Mouse (Mus musculus) ovary, postnatal 36 days (tissue): ENCODE measurements around the gene Fkbp3.
A peak's percentile ranks its signal among the peaks of the same experiment; 100 is the strongest.
"Not testable (repeated sequence)": the region's sequence is repeated elsewhere in the genome, so short reads cannot be mapped to it uniquely, and the experiment has no call there.

Experiments
- DNase-seq: peaks from one replicate; pipeline ENCODE4 v3.0.0; 2022; ENCODE audit warnings: low spot score, mixed read lengths

Fkbp3 gene

DNA sequence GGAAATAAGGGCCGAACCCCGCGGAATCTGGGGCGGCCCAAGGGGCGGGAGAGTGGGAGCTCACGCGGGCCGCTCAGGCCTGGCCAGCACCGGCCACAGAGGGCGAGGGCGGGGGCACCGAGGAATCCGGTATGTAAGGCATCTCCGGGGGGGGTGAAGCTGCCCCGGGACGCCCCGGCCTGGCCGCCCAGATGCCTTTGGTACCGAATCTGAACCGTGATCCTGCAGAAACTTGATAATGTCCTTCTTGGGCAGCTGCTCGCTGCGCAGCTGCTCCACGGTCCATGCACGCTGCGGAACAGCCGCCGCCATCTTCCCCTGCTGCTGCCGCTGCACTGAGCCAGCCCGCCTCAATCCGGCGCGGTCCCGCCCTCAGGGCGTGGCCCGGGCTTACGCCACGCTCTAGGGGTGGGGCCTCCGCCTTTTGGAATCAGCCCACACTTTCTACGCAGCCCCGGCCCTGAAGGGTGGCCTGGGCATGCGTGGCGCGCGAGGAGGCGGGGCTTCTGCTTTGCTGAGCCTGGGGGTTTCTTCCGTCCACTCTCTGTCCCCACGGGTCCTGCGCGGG, at the start of gene Fkbp3:
Gene Fkbp3, minus strand, starts transcription at position 397 of the 568 bp plus-strand sequence.
- peak; percentile 98 for DNase-seq

DNA sequence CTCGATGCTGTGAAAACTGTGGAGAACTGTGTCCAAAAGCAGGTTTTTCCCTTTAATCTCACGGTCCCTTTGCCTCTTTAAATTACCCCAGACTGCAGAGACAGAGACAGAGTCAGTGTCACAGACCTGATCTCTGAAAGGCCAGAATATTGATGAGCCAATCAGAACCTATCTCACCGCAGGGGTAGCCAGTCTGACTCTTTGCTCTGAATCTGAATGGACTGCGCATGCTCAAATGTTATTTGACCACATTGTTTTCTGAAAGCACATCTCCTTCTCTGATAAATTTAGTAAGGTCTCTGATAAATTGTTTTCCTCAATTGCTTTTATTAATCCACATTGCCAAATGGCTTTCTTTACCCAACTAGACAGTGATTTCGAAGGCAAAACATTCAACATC, 45.6 kb upstream of the Fkbp3 start:
- DNase-seq = no peak

DNA sequence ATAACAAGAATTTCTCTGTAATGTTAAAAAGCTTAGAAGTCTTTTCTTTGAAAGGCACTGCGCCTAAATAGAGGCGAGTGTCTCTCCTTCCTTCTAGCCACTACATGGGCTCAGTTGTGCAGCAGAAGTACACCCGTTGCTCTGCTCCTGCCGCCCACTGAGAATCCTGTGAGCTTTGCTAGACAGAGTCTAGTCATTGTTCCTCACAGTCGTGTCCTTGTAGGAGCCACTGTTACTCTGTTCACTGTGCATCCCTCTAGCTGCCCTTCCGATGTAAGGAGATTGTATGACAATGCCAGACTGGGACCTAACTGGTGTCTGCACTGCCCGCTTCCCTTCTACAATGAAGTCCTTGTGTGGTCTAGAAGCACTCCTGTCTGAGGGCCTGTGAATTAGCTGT, 45.2 kb upstream of the Fkbp3 start:
- no peak for DNase-seq

DNA sequence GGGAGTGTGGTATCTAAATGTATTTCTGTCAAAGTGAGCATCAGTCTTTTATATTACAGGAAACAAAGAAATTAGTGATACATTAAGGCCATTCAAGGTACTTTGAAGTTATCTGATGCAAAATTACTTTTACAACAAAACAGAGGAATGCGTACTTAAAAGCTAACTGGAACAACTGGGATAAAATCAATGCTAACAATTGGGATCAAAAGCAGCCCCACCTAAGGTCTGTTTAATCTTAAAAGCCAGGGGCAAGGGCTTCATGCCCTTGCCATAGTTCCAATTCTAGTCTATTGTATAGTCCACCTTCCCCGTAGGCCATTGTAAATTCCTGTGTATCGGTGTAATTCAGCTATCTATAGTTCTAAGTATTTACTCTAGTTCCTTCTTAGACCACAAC, 41.2 kb upstream of the Fkbp3 start:
- not testable (repeated sequence) for DNase-seq

DNA sequence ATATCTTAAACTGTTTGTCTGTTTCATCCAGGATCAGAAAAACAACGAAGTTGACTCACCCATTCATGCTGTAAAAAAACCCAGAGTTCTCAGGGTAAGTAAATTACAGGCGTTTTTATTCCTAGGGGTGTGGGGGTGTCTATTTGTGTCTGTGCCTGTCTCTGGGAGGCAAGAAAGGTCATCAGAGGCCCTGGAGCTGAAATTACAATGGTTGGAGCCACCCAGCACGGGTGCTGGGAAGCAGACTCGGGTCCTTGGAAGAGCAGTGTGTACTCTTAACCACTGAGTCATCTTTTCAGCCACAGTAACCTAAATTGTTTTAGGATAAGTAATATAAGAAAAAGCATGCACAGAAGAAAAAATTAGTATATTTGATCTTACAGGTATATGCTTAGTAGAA, 40.1 kb upstream of the Fkbp3 start:
- DNase-seq = no peak

DNA sequence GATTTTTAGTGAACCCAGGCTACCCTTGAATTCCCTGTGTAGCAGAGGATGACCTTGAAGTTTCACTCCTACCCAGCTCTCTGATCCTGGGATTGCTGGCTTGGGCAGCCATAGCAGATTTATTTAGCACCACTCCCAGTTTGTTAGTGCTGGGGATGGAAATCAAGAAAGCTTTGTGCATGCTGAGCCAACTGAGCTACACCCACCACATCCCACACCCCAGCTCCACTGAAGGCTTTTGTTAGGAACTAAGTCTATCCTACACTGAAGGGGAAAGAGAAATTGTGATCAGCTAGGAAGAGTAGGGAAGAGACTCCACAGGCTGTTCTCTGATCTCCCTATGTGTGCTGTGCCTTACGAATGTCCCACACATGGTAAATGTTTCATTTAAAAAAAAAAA, 39.0 kb upstream of the Fkbp3 start:
- no peak for DNase-seq

DNA sequence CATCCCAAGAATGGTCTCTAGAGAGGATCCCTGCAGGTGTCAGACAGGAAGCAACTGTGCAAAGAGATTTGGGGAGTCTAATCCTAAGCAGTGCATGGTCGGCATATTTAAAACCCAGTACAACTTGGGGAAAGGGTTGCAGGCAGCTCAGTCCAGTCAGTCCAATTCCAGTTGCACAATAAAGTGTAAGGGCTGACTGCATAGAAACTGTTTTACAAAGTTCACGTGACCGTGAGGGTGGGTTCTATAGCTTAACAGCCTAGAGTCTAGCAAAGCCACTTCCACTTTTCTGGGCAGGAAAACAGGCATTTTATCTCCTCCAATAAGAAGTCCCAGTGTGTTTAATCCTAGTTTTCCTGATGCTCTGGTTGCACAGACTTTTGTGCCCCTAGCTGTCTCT, 37.7 kb upstream of the Fkbp3 start:
- DNase-seq = no peak

DNA sequence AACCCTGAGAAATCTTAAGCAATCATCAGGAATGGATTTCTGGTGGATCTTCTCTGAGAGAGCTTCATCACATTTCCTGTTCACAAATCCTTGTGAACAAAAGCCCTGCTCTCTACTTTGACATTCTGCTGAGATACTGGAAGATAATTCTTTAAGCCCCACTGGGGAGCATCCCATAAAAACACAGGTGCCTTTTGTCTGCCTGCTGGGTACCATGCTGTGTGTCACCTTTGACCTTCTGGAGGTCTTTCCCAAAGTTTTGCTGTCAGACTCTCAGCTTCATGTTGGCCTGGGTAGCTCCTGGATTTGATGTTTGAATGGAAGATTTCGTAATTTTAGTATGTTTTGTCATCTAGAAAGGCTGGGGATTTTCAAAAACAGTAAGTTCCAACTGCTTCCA, 34.9 kb upstream of the Fkbp3 start:
- no peak for DNase-seq

DNA sequence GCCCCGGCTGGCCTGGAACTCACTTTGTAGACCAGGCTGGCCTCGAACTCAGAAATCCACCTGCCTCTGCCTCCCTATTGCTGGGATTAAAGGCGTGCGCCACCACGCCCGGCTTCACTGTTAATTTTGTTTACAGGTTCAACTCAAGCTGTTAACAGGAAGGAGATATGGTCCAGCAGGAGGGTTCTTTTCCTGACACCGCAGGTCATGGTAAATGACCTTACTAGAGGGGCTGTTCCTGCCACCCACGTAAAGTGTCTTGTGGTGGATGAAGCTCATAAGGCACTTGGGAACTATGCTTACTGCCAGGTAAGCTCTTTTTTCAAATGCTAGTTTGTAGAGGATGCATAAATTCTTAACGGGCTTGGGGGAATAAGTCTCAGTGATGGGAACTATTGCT, 3.1 kb upstream of the Fkbp3 start:
- DNase-seq = no peak

DNA sequence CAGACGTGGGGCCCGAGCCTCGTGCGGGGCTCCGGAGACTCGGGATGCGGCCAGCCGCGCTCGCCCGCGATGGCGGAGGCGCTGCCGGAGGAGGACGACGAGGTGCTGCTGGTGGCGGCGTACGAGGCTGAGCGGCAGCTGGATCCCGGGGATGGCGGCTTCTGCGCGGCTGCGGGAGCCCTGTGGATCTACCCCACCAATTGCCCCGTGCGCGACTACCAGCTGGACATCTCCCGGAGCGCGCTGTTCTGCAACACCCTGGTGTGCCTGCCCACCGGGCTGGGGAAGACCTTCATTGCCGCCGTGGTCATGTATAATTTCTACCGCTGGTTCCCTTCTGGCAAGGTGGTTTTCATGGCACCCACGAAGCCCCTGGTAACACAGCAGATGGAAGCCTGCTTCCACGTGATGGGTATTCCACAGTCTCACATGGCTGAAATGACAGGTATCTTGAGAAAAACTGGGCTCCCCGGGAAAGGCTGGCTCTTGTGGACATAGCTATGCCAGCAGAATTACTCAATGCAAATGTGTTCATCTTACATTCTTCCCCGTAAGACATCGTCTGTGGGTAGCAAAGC, 2.0 kb upstream of the Fkbp3 start:
- DNase-seq = no peak

DNA sequence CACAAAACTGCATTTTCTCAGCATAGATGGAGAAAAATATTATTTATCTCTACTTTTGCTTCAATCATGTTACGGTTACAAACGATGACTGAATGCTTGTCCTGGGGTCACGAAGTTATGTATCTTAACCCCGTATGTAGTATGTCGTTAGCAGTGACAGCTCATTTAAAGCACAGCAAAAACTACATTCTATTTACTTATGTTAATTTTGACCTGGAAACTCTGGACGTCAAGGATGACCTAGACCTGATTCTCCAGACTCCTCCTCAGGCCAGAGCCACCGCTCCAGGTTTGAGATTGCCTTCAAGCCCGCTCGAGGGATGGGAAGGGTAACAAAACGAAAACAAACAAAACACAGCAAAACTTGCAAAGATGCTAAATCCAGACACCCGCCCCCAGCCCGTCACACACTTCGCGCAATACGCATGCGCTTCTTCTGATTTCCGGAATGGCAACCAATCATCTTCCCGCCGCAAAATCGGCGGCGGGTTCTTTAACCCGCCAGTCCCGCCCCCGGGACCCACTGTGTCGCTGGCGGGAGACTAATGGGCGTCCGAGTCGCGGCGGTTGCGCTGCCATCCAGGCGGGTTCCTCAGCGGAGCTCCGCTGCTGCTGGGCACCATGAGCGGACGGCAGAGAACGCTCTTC, 1.4 kb upstream of the Fkbp3 start, which contains the start of gene Fancm:
Gene Fancm, plus strand, starts transcription at position 519 of the 648 bp plus-strand sequence.
- DNase-seq = peak; percentile 87

DNA sequence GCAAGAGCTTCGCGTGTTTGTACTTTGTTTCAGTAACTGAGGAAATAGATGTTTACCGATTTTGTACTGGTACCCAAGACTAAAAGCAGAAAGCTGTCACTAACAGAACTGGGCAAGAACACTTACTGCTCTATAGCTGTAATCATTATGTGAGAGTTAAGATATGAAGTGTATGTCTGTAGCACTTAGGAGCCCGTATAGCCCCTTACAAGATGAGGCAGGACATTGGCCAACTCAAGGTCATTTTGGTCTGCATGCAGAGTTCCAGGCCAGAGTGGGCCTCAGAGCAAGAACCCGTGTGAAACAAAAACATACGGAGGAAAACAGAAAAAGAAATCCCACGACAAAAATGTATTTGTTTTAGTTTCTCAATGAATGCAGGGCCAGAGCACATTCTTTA, 844 bp upstream of the Fkbp3 start:
- no peak for DNase-seq

DNA sequence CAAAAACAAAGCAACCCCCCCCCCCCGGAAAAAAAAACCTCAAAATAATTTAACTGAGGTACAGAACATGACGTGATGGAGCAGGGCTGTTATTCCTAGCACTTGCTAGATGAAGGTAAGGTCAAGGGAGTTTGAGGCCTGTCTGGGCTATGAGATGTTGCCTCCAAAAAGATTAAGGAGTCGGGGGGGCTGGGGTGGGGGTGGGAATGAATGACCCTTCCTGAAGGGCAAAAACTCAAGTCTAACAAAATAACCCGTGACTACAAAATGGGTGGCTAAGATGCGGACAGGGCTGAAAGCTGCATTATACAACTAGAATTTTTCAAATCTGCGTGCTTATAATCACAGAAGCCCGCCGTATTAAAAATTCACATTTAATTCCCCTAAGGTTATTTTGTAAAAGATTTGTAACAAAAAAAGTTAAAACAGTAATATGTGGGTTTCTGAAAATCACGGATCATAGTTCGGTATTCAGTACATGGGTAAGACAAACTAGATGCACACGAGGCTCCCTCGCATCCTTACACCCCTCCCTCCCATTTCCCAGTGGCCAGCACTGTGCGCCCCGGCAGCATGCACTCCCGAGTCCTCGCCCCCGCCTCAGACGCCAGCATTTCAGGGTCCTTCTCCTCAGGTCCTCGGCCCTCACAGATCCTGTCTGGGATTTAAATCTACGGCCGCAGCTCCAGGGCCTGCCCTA, 746 bp downstream of the Fkbp3 start:
- no peak for DNase-seq

DNA sequence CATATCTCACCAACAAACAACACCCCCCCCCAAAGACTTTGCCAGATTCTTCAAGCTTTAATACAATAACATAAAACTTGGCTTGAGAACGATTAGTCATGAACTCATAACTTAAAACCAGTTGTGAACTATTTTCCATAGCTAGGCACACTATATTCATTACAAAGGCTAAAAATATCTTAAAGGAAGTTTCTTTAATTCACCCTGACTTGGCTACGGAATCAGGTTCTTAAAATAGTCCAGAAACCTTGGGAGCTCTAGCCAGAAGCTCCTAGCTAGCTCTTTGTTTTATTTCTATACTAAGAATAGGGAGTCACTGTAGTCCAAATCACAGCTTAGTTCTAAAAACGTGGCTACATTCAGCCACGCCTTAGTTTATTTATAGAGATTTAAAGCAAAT, 5.4 kb downstream of the Fkbp3 start:
- DNase-seq = no peak

DNA sequence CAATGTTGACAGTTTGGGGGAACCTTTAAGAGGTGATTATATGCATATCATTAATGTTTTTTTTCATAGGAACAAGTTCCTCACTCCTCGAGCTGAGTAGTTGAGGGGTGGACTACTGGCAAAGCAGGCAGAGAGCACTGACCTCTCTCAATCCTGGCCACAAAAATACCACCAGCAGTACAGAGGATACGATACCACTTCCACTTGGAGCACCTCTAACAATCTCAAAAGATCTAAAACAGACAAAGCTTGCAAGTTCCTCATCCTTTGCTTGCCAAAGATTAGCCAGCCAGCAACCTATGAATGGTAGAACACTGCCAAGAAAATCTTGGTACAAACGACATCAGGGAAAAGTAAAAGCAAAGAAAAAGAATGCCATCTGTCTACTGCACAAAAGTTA, 7.6 kb downstream of the Fkbp3 start:
- DNase-seq = no peak

DNA sequence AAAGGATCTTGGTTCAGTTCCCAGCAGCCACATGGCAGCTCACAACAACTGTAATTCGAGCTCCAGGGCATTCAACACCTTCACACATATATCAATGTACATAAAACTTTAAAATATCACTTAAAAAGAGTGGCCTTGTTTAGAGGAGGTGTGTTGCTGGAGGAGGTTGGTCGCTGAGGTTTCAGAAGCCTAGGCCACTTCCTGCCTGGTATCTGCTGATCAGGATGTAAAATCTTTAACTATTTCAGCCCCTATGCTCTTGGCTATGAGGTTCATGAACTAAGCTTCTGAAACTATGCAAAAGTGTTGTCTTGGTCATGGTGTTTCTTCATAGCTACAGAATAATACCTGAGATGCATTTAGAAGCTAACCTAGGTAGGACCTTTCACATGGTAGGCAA, 8.6 kb downstream of the Fkbp3 start:
- no peak for DNase-seq

DNA sequence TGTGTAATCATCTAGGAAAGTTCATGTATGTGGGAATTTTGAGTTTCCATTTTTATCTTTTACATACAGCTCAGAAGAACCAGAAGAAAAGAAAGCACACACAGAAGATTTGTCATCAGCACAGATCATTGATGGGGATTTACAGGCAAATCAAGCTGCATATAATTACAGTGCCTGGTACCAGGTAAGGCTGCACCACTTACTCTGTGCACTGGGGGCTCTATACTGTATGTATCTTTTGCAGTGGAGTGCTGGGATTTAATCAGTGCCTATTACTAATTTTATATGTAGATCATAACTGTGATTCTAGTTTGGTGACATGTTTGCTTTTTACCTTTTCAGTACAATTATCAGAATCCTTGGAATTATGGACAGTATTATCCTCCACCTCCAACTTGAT, 12.7 kb downstream of the Fkbp3 start:
- DNase-seq = no peak

DNA sequence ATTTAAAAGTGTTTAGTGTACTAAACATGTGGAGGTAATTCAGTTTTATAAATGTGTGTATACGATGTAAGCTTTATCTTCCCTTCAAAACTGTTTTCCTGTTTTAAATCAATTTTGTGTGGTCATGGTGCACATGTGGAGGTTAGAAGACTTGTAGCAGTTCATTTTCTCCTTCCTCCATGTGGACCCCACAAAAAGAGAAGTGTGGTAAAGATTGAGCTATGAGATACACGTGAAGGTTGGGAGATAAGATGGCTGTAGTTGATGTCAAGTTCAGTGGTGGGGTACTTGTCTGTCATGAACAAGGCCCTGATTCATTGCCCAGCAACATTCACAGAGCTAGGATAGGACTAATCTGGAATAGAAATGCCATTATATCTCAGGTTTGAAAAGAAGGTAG, 15.6 kb downstream of the Fkbp3 start:
- DNase-seq = no peak

DNA sequence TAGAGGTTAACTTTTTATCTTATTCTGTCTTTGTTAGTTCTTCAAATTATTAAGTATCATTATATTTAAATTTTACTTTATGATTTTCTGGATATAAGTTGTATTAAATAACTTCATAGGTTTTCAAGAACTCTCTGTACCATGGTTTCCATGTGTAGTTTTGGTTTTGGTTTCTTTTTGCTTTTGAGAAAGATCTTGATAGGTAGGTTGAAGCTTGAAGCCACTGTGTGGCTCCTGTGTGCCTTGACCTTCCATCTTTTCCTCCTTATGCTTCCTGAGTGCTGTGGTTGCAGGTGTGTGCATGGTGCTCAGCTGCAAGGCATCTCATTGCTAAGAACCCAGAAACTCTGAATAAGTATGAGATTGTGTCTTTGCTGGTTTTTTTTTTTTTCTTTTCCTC, 25.0 kb downstream of the Fkbp3 start:
- DNase-seq = no peak

DNA sequence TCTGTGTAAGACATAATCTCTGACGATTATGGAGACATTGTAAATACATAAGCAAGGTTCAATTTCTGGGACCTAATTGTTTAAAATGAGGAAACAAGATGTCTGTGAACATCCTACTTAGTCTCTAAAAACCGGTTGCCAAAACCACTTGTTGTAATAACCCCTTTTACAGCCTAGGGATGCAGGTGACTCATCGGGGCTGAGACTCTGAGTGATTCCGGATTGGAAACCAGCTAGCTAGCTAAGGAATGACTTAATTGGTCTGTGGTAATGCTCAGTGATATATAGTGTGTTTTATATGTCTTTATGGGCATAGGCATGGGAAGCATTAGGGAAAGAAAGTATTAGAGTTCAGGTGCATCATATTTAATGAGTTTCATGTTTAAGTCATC, 36.3 kb downstream of the Fkbp3 start:
- no peak for DNase-seq

DNA sequence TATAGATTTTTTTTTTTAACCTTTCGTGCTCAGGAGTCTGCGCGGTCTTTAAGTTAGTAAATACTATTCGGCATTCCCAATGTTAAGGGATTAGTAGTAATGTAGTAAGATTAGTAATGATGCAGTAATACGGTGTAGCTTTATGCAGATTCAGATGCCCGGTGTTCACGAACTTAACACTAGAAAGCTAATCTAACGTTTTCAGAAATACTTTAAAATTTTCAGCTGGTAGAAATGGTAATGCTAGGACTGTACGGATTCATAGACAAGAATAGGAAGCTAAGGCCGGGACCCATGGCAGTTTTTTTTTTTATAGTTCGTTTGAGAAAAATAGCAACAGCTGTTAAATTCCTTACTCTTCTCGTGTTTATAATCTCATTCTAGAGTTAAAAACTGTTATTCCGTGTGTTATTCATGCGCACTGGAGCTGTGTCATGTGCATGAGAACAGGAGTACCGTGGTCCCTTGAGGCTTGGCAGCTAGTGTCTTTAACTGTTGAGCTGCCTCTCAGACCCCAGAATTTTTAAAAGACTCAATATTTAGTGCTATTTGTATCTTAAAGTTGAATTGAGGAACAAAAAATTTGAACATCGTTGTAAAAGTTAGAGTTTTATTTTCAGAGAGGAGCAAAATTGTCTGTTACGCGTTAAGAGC, 36.8 kb downstream of the Fkbp3 start:
- DNase-seq = no peak

DNA sequence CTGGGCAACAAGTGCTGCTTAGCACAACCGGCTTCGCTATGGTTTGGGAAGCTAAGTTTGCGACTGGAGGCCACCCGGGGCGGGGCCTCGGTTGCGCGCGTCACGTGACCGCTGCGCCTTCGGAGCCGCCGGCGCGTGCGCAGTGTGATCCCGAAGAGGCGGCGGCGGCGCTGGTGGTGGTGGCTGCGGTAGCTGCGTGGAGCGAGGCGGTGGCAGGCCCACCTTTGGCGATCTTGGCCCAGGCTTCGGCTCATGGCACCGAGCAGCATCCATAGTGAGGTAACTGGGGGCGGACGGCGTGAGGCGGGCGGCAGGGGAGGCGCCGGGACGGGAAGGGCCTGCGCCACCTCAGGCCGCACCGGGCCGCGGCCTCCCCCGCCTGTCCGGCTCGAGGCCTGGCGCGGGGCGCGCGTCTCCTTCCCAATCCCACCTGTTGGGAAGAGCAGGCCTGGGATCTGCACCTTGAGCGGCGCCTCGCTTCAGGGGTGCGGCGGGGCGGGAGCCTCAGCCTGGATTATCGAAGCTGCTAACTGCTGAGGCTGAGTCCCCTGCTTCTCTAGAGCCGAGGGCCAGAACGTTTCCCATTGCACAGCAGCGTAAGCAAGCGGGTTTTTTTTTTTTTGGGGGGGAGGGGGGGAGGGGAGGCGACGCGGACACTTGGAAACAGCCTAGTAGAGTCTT, 37.5 kb downstream of the Fkbp3 start, which contains the start of gene Prpf39:
Gene Prpf39, plus strand, starts transcription at position 144 of the 681 bp plus-strand sequence.
- DNase-seq = peak; percentile 90
